Mouse (Mus musculus): Measurements from ENCODE around the gene Psen2. TPM values are rescaled to one million over a fixed set of nuclear protein-coding genes. Genes with fewer than 3 reads are reported as not detected.

The Psen2 gene
- polyA plus RNA-seq, 1 experiment from 2014 or later = 37.0 TPM

- peak overlapping the region; percentile 87 for H3K27ac ChIP-seq (ENCODE audit: low read length)
- 11% methylated on average over 21 of the region's 21 CpGs for WGBS (ENCODE audit: insufficient replicate concordance)
- ATAC-seq (ENCODE audit: low read depth) = peak; percentile 94
- peaks cover 17% of the 10 kb centered on the region for H3K4me1 ChIP-seq (ENCODE audit: control insufficient read depth, low read depth, low read length)
- no peaks in the 10 kb centered on the region for H3K9me3 ChIP-seq (replicated peaks; ENCODE audit: control insufficient read depth, low read length)
- no peaks in the 10 kb centered on the region for H3K27me3 ChIP-seq (ENCODE audit: control insufficient read depth, insufficient read depth, low read depth, low read length)
- H3K36me3 ChIP-seq (ENCODE audit: control insufficient read depth, insufficient read depth) = no peaks in the 10 kb centered on the region
- H3K4me2 ChIP-seq (ENCODE audit: low read depth, low read length) = peak overlapping the region; percentile 79
- H3K9ac ChIP-seq (ENCODE audit: low read depth, low read length) = peak overlapping the region; percentile 63
- H3K4me3 ChIP-seq (ENCODE audit: low read depth, low read length) = peak overlapping the region; percentile 69
These were observed 37.6 kb downstream of the Psen2 start for GRCm38 (mm10) chr1:180225500-180226220.

GRCm38 (mm10) chr1:180222007-180222406 is 41.2 kb downstream of the Psen2 start:
- H3K9me3 ChIP-seq (replicated peaks; ENCODE audit: control insufficient read depth, low read length) = no peaks in the 10 kb centered on the region

GRCm38 (mm10) chr1:180220791-180221542 is 42.3 kb downstream of the Psen2 start:
- Histone ChIP-seq H3K27me3 (ENCODE audit: control insufficient read depth, insufficient read depth, low read depth, low read length) (no peaks in the 10 kb centered on the region), H3K4me3 (ENCODE audit: low read depth, low read length) (no peak overlapping the region), H3K36me3 (ENCODE audit: control insufficient read depth, insufficient read depth) (no peaks in the 10 kb centered on the region), H3K4me2 (ENCODE audit: low read depth, low read length) (no peak overlapping the region), H3K9ac (ENCODE audit: low read depth, low read length) (no peak overlapping the region), H3K27ac (ENCODE audit: low read length) (no peak overlapping the region), H3K4me1 (ENCODE audit: control insufficient read depth, low read depth, low read length) (peaks cover 7% of the 10 kb centered on the region), H3K9me3 (replicated peaks; ENCODE audit: control insufficient read depth, low read length) (no peaks in the 10 kb centered on the region)
- 80% methylated on average over 19 of the region's 19 CpGs for WGBS (ENCODE audit: insufficient replicate concordance)
- ATAC-seq (ENCODE audit: low read depth) = no peak

More at GRCm38 (mm10) chr1:180222007-180222406, 41.2 kb downstream of the Psen2 start:
- no peak overlapping the region for H3K4me2 ChIP-seq (ENCODE audit: low read depth, low read length)
- peaks cover 16% of the 10 kb centered on the region for H3K4me1 ChIP-seq (ENCODE audit: control insufficient read depth, low read depth, low read length)
- H3K4me3 ChIP-seq (ENCODE audit: low read depth, low read length) = no peak overlapping the region
- no peaks in the 10 kb centered on the region for H3K36me3 ChIP-seq (ENCODE audit: control insufficient read depth, insufficient read depth)
- peak overlapping the region; percentile 30; the same call in 1 of the 2 replicates for H3K27ac ChIP-seq (ENCODE audit: low read length)
- no peaks in the 10 kb centered on the region for H3K27me3 ChIP-seq (ENCODE audit: control insufficient read depth, insufficient read depth, low read depth, low read length)
- 47% methylated on average over 1 of the region's 1 CpGs for whole genome bisulfite sequencing (ENCODE audit: insufficient replicate concordance)
- no peak overlapping the region for H3K9ac ChIP-seq (ENCODE audit: low read depth, low read length)
- ATAC-seq (ENCODE audit: low read depth) = no peak

GRCm38 (mm10) chr1:180216541-180217276 is 46.5 kb downstream of the Psen2 start:
- Histone ChIP-seq H3K4me1 (ENCODE audit: control insufficient read depth, low read depth, low read length) (no peaks in the 10 kb centered on the region; the same call in 1 of the 2 replicates), H3K27me3 (ENCODE audit: control insufficient read depth, insufficient read depth, low read depth, low read length) (no peaks in the 10 kb centered on the region), H3K4me3 (ENCODE audit: low read depth, low read length) (no peak overlapping the region), H3K36me3 (ENCODE audit: control insufficient read depth, insufficient read depth) (no peaks in the 10 kb centered on the region), H3K4me2 (ENCODE audit: low read depth, low read length) (no peak overlapping the region), H3K9me3 (replicated peaks; ENCODE audit: control insufficient read depth, low read length) (no peaks in the 10 kb centered on the region), H3K27ac (ENCODE audit: low read length) (peak overlapping the region; percentile 73), H3K9ac (ENCODE audit: low read depth, low read length) (no peak overlapping the region)
- peak; percentile 82 for ATAC-seq (ENCODE audit: low read depth)
- 45% methylated on average over 5 of the region's 5 CpGs for WGBS (ENCODE audit: insufficient replicate concordance)

GRCm38 (mm10) chr1:180215044-180215443 is 48.2 kb downstream of the Psen2 start:
- Histone ChIP-seq H3K9me3 (replicated peaks; ENCODE audit: control insufficient read depth, low read length) (no peaks in the 10 kb centered on the region), H3K4me1 (ENCODE audit: control insufficient read depth, low read depth, low read length) (no peaks in the 10 kb centered on the region; the same call in 1 of the 2 replicates), H3K9ac (ENCODE audit: low read depth, low read length) (no peak overlapping the region), H3K27me3 (ENCODE audit: control insufficient read depth, insufficient read depth, low read depth, low read length) (no peaks in the 10 kb centered on the region), H3K4me2 (ENCODE audit: low read depth, low read length) (no peak overlapping the region), H3K36me3 (ENCODE audit: control insufficient read depth, insufficient read depth) (no peaks in the 10 kb centered on the region), H3K27ac (ENCODE audit: low read length) (no peak overlapping the region), H3K4me3 (ENCODE audit: low read depth, low read length) (no peak overlapping the region)
- peak; percentile 71 for ATAC-seq (ENCODE audit: low read depth)
- WGBS (ENCODE audit: insufficient replicate concordance) = 15% methylated on average over 4 of the region's 4 CpGs

- Histone ChIP-seq H3K27me3 (ENCODE audit: control insufficient read depth, insufficient read depth, low read depth, low read length) (no peaks in the 10 kb centered on the region), H3K27ac (ENCODE audit: low read length) (no peak overlapping the region), H3K9ac (ENCODE audit: low read depth, low read length) (no peak overlapping the region), H3K4me1 (ENCODE audit: control insufficient read depth, low read depth, low read length) (no peaks in the 10 kb centered on the region; the same call in 1 of the 2 replicates), H3K4me2 (ENCODE audit: low read depth, low read length) (no peak overlapping the region), H3K4me3 (ENCODE audit: low read depth, low read length) (no peak overlapping the region), H3K9me3 (replicated peaks; ENCODE audit: control insufficient read depth, low read length) (no peaks in the 10 kb centered on the region), H3K36me3 (ENCODE audit: control insufficient read depth, insufficient read depth) (no peaks in the 10 kb centered on the region)
- no peak for ATAC-seq (ENCODE audit: low read depth)
- WGBS (ENCODE audit: insufficient replicate concordance) = 39% methylated on average over 5 of the region's 5 CpGs
These were observed 50.3 kb downstream of the Psen2 start for GRCm38 (mm10) chr1:180212911-180213310.

- 56% methylated on average over 9 of the region's 9 CpGs for WGBS (ENCODE audit: insufficient replicate concordance)
These were observed 52.4 kb downstream of the Psen2 start for GRCm38 (mm10) chr1:180210781-180211271.

GRCm38 (mm10) chr1:180210031-180210432 is 53.2 kb downstream of the Psen2 start:
- Histone ChIP-seq H3K4me3 (ENCODE audit: low read depth, low read length) (no peak overlapping the region), H3K36me3 (ENCODE audit: control insufficient read depth, insufficient read depth) (no peaks in the 10 kb centered on the region), H3K27ac (ENCODE audit: low read length) (no peak overlapping the region), H3K4me2 (ENCODE audit: low read depth, low read length) (no peak overlapping the region), H3K27me3 (ENCODE audit: control insufficient read depth, insufficient read depth, low read depth, low read length) (no peaks in the 10 kb centered on the region), H3K9me3 (replicated peaks; ENCODE audit: control insufficient read depth, low read length) (no peaks in the 10 kb centered on the region), H3K9ac (ENCODE audit: low read depth, low read length) (no peak overlapping the region), H3K4me1 (ENCODE audit: control insufficient read depth, low read depth, low read length) (no peaks in the 10 kb centered on the region; the same call in 1 of the 2 replicates)
- 50% methylated on average over 4 of the region's 4 CpGs for WGBS (ENCODE audit: insufficient replicate concordance)
- no peak for ATAC-seq (ENCODE audit: low read depth)

More at GRCm38 (mm10) chr1:180210781-180211271, 52.4 kb downstream of the Psen2 start:
- Histone ChIP-seq H3K4me1 (ENCODE audit: control insufficient read depth, low read depth, low read length) (no peaks in the 10 kb centered on the region; the same call in 1 of the 2 replicates), H3K4me2 (ENCODE audit: low read depth, low read length) (no peak overlapping the region), H3K9me3 (replicated peaks; ENCODE audit: control insufficient read depth, low read length) (no peaks in the 10 kb centered on the region), H3K27me3 (ENCODE audit: control insufficient read depth, insufficient read depth, low read depth, low read length) (no peaks in the 10 kb centered on the region), H3K9ac (ENCODE audit: low read depth, low read length) (no peak overlapping the region), H3K4me3 (ENCODE audit: low read depth, low read length) (no peak overlapping the region), H3K36me3 (ENCODE audit: control insufficient read depth, insufficient read depth) (no peaks in the 10 kb centered on the region), H3K27ac (ENCODE audit: low read length) (no peak overlapping the region)
- ATAC-seq (ENCODE audit: low read depth) = no peak; the same call in 1 of the 2 replicates
